Mouse (Mus musculus) layer of hippocampus, postnatal 14 days (tissue): ENCODE data around the gene Tmed8. TPM values are rescaled to one million over a fixed set of nuclear protein-coding genes. Genes with fewer than 3 reads are reported as not detected.
"Not testable (repeated sequence)": the region's sequence is repeated elsewhere in the genome, so short reads cannot be mapped to it uniquely, and the experiment has no call there.

ENCODE experiments used
- DNase-seq, 2 experiments: peaks; one replicate each; pipeline ENCODE4 v3.0.0; 2021 to 2022; ENCODE audit warnings: low spot score in 2 of 2, mixed read lengths in 1 of 2
- long read RNA-seq, 2 experiments: library from polyadenylated mRNA; stranded (forward); transcript quantifications; one replicate each; pipeline ENCODE4 v2.0.0; 2021
- total RNA-seq, 2 experiments: library from RNA; stranded (reverse); gene quantifications; 2 replicates each; pipeline ENCODE4 v1.2.3; 2021

Tmed8 gene
- 10 to 100 TPM; 26.4 to 26.7 TPM for total RNA-seq
- long read RNA-seq, experiment 1, full-length matches to known transcripts = 3 of 9 reads
- long read RNA-seq, experiment 1, partial matches to known transcripts = 0 of 9 reads
- long read RNA-seq, experiment 1, other reads (novel, unspliced or antisense) = 6 of 9 reads
- long read RNA-seq, experiment 2, full-length matches to known transcripts = 2 of 6 reads
- long read RNA-seq, experiment 2, partial matches to known transcripts = 3 of 6 reads
- long read RNA-seq, experiment 2, other reads (novel, unspliced or antisense) = 1 of 6 reads

DNA sequence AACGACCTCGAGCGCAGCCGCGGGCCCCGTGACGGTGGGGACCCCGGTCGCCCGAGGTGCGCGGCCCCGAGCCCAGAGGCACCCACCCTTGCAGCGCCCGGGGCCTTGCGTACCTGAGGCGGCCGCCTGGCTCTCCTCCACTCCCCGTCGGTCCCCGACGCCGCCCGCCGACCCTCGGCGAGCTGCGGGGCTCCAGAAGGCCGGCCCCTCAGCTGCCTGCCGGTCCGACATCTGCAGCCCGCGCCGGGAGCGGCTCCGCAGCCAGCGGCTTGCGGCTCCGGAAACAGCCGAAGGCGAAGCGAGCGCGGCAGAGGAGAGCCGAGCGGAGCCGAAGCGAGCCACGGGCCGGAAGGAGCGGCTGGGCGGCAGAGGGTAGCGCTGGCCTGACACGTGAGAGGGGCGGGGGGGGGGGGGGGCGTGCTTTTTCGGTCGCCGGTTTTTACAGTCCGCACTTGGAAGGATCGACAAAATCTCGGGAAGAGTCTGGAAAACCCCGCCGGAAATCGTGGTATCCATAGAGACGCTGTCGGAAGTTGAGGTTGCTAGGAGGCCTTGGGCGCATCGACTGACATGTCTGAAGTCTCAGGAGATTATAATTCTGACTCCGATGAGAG is at the start of gene Tmed8:
TSS of gene Tmed8 (minus strand) at position 482 of the 614 bp plus-strand sequence.
- peak; percentile 74 to 78 for DNase-seq

DNA sequence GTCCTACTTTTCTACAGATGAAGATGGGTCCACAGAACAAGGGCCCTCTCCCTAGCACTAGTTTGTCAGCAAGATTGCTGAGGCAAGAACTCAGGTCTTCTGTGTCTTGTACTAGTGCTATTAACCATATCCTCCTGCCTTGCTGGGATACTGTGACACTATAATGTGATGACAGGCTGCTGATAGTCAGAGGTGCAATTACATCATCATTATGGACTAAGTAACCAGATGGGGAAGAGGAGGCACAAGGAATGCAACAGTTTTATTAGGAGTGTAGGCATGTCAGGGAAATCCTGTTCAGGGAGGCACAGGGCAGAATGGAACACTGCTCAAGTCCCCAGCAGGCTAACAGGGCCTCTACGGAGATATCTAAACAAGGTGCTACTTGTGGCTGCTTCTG is 38.4 kb upstream of the Tmed8 start, which contains the start of gene Noxred1:
TSS of gene Noxred1 (minus strand) at position 101 of the 400 bp plus-strand sequence.
- DNase-seq = no peak

DNA sequence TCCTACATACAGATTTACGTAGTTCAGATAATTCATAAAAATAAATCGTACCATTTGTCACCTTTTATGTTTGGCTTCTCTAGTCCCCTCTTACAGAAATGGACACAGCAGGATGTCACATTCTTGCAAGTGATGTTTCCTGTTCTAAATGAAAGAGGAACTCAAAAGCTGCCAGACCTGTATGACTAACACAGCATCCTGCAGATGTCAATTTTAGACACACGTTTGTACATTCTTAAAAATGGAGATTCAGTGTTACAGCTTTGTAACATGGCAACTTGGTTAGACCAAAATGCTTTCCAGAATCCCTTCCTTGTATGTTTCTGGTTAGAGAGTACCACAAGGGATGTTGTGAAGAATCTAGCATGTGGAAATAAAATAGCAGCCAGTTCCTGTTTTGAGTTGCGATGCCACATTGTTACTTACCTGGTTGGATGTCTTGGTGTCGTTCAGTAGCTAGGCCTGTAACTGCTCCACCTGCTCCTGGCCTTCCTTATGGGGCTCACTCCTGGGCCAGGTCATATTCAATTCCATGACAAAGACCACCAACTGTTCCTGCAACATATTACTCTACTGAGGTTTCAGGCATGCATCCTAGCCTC is 36.7 kb upstream of the Tmed8 start:
- DNase-seq = no peak

DNA sequence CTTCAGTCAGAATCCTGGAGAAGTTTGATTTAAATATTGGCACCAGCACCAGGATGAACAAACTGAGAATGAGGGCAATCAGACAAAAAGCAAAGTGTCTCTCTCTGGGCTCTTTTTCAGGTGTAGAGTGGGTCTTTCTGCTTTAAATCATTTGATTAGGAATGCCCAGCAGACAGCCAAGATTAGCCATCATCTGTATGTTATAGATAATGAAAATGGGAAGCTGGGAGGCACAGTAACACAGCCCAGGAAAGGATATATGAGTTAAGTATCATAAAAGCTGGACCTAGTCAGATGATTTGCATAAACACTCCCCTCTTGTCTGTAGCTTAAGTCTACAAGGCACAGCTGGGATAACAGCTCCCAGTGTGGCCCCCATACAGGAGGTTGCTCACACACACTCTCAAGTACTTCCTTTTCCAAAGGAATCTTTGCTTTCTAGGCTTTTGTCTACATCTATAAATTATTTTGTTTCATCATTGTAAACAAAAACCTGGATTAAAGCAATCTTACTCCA is 30.2 kb upstream of the Tmed8 start:
- DNase-seq = no peak

DNA sequence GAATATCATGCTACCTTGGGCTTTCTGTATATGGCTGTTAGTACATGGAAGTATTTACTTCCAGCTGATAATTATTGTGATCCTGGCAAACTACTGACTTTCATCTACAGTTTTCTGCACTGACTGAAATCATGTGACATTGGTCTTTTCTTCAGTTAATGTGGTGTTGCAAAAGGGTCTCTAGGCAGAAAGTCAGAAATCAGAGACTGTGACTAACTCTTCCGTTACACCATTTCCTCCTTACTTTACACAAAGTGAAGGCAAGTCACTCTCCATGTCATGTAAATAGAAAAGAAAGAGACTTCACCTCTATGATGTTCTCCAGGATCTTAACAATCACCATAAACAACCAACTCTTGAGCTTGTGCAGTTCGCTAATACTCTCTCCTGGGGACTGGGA is 29.4 kb upstream of the Tmed8 start:
- DNase-seq = no peak

DNA sequence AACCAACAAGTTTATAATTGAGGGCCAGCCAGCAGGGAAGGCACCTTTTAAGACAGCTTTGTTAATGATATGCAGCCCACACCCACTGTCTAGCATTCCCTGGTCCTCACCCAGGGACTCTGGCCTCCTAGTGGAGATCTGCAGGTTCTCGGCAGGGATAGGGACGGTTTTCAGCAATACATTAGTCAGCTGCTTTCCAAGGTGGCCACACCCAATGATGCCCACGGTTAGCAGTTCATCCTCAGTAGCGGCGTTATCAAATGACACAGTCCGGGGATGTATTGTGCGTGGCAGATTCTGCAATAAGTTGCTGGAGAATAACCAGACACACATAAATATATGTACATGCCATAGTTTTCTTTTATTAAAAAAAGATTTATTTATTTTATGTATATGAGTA is 26.5 kb upstream of the Tmed8 start:
- DNase-seq = no peak

DNA sequence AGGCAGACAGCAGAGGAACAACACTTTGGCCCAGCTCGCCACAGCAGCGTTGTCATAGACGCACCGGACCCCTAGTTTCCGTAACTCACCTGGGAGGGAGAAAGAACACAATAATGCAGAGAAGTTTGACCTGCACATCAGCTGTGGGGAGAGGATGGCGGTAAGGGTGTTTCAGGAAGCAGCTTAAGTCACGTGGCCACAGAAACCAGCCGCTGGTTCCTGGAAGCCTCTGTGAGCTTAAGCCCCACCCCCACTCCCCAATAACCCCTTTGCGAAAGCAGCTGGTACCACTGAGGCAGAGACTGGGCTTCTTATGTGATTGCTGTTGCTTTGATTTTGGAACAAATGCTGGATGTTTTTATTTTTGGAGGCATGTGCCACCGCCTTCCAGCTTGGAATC is 24.7 kb upstream of the Tmed8 start:
- no peak for DNase-seq

DNA sequence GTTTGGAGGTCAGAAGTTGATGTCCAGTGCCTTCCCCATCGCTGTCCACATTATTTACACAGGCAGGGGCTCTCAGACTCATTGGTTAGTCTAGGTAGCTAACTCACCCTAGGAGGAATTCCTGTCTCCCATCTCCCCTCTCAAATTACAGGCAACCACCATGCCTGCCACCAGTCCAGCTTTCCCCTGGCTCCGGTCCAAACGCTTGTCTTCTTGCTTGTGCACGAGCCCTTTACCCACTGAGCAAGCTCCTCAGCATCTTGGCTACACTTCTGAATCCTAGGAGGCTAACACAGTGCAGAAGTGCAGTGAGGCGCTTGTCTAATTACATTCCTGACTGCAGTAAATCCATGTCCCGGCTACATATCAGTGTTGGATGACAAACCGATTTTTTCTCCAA is 19.1 kb upstream of the Tmed8 start:
- DNase-seq = no peak

DNA sequence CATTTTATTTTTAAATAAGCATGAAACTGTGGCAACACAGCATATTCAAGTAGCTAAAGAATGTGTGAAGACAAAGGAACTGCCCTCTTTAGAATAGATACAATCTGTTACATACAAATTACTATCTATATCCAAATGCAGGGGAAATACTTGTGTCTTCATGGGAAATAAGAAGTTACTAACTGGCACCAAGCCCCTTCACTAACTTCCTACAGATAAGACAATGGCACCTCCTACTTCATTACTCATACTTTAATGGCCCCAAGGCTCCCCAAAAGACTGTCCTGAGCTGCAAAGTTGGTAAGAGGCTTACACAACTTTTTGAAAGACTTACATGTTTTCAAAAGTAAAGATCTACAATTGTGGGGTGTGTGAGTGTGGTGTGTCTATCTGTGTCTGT is 17.3 kb upstream of the Tmed8 start:
- no peak for DNase-seq

DNA sequence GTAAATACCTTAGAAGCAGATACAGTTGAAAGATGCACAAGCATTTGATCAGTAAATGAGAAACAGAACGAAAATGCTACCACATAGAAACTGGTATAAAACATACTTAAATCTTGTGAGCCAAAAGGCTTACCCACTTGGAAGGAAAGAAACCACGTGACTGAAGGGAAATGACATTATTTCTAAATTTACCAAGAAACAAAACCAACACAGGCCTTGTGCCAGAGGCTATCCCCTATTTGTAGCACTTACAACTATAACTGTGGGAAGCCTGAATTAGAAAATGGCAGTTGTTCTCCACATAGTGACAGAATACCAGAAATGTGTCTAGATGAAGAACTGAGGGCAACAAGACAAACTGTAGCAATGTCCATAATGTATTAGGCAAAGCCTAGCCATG is 15.8 kb upstream of the Tmed8 start:
- DNase-seq = no peak

DNA sequence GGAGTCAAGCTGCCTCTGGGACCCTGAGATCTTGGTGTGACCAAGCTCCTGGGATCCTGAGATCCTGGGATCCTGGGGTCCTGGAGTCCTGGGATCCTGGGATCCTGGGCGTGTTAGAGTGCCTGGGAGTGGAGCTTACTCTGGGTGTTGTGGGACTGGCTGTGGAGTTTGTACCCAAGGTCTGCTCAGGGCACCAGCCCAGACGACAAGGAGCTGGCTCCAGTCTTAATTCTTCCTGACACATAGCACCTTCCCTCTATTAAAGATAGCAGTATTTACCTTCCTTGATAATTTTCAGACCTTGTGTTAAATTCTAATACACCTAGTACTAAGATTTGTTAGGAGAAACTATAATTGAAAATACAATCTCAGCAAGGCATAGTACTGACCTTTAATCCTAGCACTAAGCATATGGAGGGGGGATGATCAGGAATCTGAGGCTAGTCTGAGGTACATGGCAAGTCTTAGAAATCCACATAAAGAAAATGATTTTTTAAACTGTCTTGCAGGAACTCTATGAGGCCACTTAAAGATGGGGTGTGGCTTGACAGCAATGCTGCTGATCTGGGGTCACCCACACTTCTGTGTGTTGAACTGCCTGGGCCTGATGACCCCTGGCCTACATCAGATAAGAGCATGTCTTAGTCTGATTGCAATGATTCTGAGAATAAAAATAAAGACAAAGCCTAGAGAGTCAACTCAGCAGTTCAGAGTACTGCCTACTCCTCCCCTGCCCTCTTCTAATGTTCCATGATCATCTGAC is 12.8 kb upstream of the Tmed8 start:
- DNase-seq = no peak

DNA sequence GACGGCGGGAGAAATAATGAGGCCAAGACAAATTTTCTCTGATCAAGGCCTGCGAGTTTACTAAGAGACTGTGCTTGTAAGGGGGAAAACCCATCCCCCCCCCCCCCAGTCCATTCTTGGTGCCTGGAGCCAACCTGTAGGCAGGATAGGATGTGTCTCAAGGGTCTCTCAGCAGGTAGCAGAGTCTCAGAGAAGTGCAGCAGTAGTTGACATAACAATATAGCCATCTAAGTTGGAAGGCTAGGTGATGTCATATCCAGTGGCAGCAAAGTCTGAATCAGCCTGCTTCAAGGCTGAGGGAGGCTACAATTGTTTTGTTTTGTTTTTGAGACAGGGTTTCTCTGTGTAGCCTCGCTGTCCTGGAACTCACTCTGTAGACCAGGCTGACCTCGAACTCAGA is 5.5 kb upstream of the Tmed8 start:
- DNase-seq = not testable (repeated sequence)

DNA sequence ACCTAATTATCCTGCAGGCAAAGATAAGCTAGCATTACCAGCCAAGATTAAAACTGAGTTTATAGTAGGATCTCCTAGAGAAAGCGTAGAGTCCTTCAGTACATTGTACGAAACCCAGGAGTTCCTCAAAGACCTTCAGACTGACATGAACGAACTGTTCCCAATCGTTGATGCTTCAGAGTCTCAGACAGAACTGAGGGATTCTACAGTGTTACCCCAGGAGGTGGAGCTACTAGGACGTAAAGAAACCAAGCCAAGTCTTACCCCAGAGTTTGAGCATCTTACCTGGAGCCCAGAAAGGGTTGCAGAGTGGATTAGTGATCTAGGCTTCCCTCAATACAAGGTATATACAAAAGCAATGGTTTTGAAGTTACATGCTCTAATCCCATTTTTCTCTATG is 1.4 kb upstream of the Tmed8 start:
- DNase-seq = no peak

DNA sequence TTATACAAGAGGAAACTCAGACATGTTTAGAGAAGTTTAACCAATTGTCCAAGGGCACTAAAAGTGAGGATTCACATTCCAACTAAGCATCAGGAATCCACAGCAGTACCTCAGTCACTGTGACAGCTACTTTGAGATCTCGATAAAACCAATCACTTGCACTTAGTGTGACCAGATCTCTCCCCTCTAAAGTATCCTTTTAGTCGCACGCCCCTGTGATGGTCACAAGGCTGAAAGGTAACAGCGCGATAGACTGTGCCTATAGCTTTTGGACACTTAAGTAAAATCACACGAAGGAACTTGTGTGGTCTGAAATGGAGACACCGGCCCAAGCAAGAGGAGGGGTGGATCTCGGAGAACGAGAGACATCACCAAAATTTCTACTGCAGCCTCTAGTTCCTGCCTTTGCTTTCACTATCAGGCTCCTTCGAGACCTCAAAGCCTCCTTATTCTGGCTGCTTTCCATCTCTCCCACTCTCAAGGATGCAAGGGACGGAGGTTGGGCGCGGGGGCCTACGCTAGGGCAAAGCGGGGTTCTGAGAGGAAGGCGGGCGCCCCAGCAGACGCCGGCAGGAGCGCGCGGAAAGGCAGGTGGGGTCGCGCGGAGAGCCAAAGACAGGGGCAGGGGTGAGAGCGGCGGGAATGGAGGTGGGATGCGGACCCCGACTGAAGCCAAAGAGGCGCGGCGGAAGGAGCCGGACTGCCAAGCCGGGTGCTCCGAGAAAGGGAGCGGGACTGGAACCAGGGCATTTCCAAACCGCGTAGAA is 865 bp downstream of the Tmed8 start, which contains the start of gene Samd15:
TSS of gene Samd15 (plus strand) at position 518 of the 767 bp plus-strand sequence.
- peak in 1 of 2 experiments; percentile 22 for DNase-seq

DNA sequence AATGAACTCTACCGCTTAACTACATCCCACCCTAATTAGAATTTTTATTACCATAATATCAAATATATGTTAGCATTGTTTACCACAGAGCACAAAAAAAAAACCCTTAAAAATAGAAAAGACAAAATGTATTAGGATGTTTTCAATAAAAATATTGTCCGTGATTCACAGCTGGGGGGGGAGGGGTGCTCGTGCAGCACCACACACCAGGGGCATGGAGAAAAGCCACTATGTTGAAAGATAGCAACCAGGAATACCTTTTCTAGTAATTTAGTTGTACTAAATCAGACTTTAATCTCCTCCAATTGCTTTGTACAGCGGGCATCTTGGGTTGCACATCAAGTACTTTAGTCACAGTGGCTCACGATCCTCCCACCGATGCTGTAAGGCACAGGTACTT is 1.5 kb downstream of the Tmed8 start:
- DNase-seq = no peak

DNA sequence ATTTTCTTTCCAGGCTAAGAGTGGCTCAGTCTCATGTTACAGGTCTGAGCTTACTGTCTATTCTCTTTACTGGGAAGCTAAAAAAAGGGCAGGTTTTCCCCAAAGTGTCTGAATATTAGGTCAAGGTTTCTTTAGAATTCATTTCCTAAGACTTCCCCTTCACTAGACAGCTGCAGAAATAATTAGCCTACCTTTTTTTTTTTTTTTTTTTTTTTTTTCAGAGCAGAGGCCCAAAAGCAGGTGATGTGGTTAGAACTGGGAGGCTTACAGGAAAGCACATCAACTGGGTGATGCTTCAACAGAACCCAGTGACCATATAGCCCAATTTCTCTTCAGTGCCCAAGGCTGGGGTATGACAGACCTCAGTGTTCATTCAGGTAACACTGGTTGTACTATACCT is 3.9 kb downstream of the Tmed8 start:
- no peak for DNase-seq

DNA sequence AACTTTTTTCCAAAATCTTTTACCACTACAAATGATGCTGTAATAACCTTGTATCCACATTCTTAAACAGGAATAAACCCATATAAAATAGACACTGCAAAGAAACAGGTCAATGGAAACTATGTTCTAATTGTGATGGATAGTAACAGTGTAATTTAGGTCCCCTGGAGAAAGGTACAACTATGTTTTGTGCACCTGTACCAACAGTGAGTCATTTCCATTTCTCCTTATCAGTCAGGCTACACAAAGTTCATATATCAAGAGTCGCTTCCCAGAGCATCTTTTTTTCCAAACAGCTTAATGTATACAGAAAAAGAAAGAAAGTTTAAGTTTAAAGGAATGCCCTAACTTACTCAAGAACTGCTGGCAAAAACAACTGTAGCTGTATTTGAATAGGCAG is 5.2 kb downstream of the Tmed8 start:
- no peak for DNase-seq

DNA sequence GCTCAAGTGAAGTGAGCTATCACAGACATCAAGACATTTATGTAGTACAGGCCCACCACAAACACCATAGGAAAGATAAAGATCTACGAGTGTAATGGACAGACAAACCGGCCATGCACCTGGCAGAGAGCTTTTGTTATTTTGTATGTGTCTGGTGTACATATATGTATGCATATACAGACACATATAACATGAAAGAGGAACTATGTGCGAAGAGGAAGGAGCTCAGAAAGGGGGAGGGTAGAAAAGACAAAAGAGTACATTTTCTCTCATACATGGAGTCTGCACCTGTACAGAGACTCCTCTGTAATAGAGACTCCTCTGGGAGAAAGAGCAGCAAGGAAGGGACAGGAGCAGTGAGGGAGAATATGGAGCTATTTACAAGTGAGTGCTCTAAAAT is 7.2 kb downstream of the Tmed8 start:
- no peak for DNase-seq

DNA sequence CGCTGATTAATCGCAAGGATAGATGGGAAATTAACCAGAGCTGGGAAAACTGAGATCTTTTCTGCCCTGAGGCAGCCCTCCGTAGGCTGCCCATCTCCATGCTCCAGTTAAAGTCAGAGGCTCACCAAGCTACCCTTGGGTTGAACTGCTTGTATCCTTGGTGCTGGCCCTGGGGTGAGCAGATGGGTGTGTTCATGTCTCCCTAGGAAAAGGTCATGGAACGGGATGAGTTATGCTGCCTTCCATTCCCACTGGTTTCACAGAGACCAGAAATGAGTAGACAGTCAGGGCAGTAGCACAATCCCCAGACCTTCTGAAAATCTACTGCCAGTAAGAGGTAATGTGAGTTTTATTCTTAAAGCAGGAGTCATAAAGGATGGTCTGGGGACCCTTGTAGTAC is 22.6 kb downstream of the Tmed8 start:
- no peak for DNase-seq

DNA sequence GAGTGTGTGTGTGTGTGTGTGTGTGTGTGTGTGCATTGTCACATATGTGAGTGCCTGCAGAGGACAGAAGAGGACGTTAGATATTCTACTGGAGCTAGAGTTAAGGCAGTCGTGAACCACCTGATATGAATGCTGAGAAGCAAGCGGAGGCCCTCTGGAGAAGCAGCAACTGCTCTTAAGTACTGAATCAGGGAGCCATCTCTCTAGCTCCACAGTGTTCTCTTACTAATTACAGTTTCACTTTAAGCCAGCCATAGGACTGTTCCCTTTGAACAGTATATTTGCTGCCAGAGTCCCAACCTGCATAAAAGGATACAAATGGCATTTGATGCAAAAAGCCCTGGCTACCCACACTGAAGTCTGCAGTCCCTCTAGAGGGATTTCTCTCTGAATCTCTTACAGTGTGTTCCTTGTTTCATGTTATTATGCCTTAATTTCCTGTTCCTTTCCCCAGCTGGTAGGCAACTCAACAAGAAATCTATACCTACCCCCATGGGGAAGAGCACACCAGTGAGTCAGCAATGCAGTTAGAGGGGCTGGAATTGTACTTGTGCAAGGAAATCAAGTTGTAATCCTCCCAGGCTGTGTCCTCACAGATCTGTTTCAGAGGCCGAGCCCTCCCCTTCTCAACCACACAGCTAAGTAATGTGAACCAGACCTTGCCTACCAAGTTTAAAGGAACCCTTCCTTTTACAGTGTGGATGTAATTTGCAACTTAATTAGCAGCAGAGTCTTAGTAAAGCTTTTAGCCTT is 24.9 kb downstream of the Tmed8 start:
- no peak for DNase-seq
